Mouse (Mus musculus) testis, adult 10 weeks (tissue): ENCODE measurements around the gene Efna4. TPM values are rescaled to one million over a fixed set of nuclear protein-coding genes. Genes with fewer than 3 reads are reported as not detected.

Experiments used
- polyA plus RNA-seq: library from polyadenylated mRNA; stranded (reverse); fragments of 350-450 nt; fragmentation: Illumina TruSeq; extraction: RNeasy Lipid Tissue Mini Kit (QIAGEN cat#74804); gene quantifications from one replicate; pipeline ENCODE4 v1.2.3, GENCODE M21; 2014; ENCODE audit warnings: low read depth, low replicate concordance

The Efna4 gene
- polyA plus RNA-seq: not detected

DNA sequence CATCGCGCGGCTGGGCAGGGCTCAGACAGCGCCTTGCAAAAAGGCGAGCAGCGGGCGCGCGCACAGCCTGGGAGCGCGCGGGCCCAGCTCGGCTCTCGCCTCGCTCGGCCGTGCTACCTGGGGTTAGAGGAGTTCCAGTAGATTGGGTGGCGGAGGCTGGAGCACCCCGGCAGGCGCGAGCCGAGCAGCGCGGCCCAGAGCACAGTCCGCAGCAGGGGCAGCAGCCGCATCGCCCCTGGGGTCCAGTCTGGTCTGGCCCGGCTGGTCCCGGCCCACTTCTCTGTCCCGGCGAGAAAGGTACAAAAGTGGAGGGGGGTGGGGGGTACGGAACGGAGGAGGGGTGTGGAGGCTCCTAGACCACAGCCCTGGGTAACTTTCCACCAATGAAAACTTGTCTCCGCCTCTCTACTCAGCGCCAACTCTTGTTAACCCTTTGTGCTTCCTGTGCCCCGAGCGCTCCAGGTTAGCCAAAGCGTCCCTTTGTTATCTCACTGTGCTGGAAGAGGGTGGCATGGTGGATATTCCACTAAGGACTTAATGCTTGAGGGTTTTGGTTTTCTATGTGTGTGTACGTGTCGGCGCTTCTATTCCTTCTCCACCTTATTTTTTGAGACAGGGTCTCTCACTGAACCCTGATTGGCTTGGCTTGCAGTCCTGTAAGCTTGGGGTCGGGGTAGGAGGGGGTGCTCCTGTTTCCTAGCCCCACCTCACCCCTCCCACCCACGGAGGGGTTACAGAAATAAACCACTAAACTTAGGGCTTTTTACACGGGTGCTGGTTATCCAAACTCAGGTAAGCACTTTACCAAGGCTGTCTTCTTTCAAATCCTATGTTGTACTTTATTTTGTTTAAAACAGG is at the start of gene Efna4:
Efna4 (minus strand) TSS at position 308 of the 858 bp plus-strand sequence.

DNA sequence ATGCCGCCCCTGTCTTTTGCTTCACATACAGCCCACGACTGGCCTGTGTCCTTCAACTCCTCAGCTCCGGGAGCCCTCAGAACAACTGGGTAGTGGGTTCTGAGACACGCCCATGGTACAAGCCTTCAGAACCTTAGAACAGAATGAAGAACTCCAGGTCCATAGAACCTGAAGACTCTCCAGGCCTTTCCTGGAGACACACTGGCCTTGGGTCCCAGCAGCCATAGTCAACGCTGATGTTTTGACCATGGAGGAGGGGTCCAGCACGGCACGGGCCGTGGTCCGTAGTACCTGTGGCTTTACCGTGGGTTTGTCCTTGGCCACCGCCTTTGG is 27.3 kb upstream of the Efna4 start, which contains the start of gene Dcst1:
Dcst1 (minus strand) TSS at position 101 of the 333 bp plus-strand sequence.

DNA sequence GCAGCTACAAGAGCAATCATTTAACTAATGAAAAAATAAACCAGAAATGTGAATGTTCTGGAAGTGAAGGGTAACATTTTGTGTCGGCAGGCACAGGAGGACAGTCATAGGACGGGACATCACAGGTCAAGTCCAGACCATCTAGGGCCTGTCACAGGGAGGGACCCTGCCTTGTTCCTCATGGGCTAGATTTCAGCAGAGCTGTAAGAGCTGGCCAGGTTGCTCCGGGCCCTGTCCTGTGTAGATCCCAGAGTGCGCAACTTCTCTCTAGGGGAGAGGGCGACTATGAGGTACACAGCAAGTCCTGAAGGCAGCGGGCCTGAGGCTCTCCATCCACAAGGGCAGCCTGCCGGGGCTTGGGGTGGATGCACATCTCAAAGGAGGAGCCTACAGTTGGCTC is 23.8 kb upstream of the Efna4 start, which contains the start of gene Dcst2:
Dcst2 (plus strand) TSS at position 301 of the 400 bp plus-strand sequence.

DNA sequence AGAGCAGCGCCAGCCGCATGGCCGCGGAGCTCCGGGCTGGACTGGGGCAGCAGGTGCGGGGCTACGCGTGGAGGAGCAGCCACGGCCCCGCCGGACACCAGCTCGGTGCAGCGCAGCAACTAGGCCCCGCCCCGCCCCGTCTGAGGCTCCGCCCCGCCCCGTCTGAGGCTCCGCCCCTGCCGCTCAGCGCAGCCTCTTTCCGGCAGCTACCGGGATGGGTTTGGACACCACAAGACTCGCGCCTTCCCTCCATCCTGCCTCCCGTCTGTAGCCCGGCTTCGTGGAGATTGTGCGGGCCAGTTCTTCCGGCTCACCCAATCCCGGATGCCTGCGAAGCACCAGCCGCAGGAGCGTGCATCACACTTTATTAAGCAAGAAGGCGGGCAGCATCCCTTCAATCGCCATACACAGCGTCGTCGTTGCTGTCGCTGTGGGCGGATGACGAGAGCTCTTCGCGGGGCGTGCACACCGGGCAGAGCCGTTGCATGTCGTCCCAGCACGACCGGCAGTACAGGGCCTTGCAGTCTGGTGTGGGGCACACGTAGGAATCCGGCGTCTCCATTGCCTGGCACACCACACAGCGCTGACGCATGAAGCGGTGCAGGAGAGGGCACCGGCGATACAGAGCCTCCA is 12.2 kb upstream of the Efna4 start, which contains the start of gene Adam15:
Adam15 (minus strand) TSS at position 128 of the 633 bp plus-strand sequence.

DNA sequence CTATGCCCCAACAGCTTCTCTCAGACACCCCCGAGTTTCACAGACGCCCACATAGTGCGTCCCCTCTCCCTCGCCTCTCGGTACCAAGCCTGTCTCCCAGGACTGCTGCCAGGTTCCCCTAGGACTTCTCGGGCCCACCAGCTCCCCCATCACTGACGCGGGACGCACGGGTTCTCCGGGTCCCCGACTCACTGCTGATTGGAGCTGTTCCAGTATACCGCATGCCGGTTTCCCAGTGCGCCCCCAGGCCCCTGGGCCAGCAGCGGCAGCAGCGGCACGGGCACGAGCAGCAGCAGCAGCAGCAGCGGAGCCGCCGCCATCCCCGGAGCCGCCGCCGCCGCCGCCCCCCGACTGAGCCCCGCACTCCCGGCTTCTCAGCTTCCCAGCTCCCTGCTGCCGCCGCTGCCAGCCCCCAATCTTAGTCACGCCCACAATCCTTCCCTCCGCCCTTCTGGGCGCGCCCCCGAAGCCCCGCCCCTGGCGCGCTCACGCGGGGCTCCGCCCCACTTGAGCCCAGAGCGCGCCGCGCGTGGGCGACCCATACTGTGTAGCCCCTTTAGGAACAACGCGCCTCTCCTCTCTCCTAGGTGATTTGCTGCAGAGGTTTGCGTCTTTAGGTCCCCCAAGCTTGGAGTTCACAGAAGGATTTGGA is 15.2 kb downstream of the Efna4 start, which contains the start of gene Efna3:
Efna3 (minus strand) TSS at position 452 of the 652 bp plus-strand sequence.

Other genes starting within 250 kb of the Efna4 start
- 0.76 TPM for gene Rusc1, start 244.7 kb downstream of the Efna4 start, polyA plus RNA-seq
- gene Gm43738, start 236.9 kb downstream of the Efna4 start, polyA plus RNA-seq: not detected
- gene Fdps, start 236.1 kb downstream of the Efna4 start, polyA plus RNA-seq: 22.2 TPM
- not detected for gene Pklr, start 201.9 kb downstream of the Efna4 start, polyA plus RNA-seq
- 0.08 TPM for gene Hcn3, start 177.8 kb downstream of the Efna4 start, polyA plus RNA-seq
- 13.5 TPM for gene Clk2, start 173.2 kb downstream of the Efna4 start, polyA plus RNA-seq
- gene Scamp3, start 160.6 kb downstream of the Efna4 start, polyA plus RNA-seq: 8.3 TPM
- gene Fam189b, start 154.9 kb downstream of the Efna4 start, polyA plus RNA-seq: not detected
- 4.8 TPM for gene Gba, start 135.1 kb downstream of the Efna4 start, polyA plus RNA-seq
- 3.4 TPM for gene Thbs3, start 122.8 kb downstream of the Efna4 start, polyA plus RNA-seq
- gene Mtx1, start 110.9 kb downstream of the Efna4 start, polyA plus RNA-seq: 187 TPM
- gene Muc1, start 109.0 kb downstream of the Efna4 start, polyA plus RNA-seq: 11.6 TPM
- gene Krtcap2, start 92.1 kb downstream of the Efna4 start, polyA plus RNA-seq: 13.6 TPM
- gene Trim46, start 91.7 kb downstream of the Efna4 start, polyA plus RNA-seq: 0.98 TPM
- gene Dpm3, start 78.7 kb downstream of the Efna4 start, polyA plus RNA-seq: not detected
- 1.1 TPM for gene Slc50a1, start 67.5 kb downstream of the Efna4 start, polyA plus RNA-seq
- gene Efna1, start 56.9 kb downstream of the Efna4 start, polyA plus RNA-seq: not detected
- gene Efna3, start 15.1 kb downstream of the Efna4 start, polyA plus RNA-seq: 0.11 TPM
- 3.3 TPM for gene Adam15, start 12.0 kb upstream of the Efna4 start, polyA plus RNA-seq
- 6.5 TPM for gene Dcst2, start 23.9 kb upstream of the Efna4 start, polyA plus RNA-seq
- gene Dcst1, start 27.2 kb upstream of the Efna4 start, polyA plus RNA-seq: 25.0 TPM
- gene Zbtb7b, start 56.7 kb upstream of the Efna4 start, polyA plus RNA-seq: 0.24 TPM
- 0.34 TPM for gene Lenep, start 64.8 kb upstream of the Efna4 start, polyA plus RNA-seq
- 1.8 TPM for gene Flad1, start 73.8 kb upstream of the Efna4 start, polyA plus RNA-seq
- gene Cks1b, start 80.4 kb upstream of the Efna4 start, polyA plus RNA-seq: 4.7 TPM
- 6.5 TPM for gene Shc1, start 80.4 kb upstream of the Efna4 start, polyA plus RNA-seq
- 5.7 TPM for gene Pygo2, start 92.2 kb upstream of the Efna4 start, polyA plus RNA-seq
- gene Pbxip1, start 98.7 kb upstream of the Efna4 start, polyA plus RNA-seq: 2.1 TPM
- 1.1 TPM for gene Pmvk, start 116.5 kb upstream of the Efna4 start, polyA plus RNA-seq
- gene Kcnn3, start 182.1 kb upstream of the Efna4 start, polyA plus RNA-seq: 0.90 TPM